ENCODE assay signal across 9 mouse cellular contexts in genomic region chr9:78844969-78845683, GRCm38 (mm10).
DNase-seq lines count a peak whose midpoint lies in the region; ATAC-seq and TF ChIP-seq lines count a peak whose summit lies in the region.
"Had no signal": no experiment of that assay in that cellular context is flagged by ENCODE, and none has a peak within 500 bp of the region (broad histone marks: within the 10 kb centered on the region; RNA-seq: fewer than 3 reads in every experiment).

No protein-coding gene starts in this region.

- no peaks in the 10 kb centered on the region for H3K9me3 ChIP-seq in lung, postnatal 0 days (ENCODE audit: low read length)

- no peak overlapping the region for H3K27ac ChIP-seq in lung, postnatal 0 days (ENCODE audit: low read length)
- H3K27ac ChIP-seq: layer of hippocampus, adult 2 months had no signal

- WGBS in lung, postnatal 0 days, result 15% methylated on average over 9 of the region's 9 CpGs

- H3K9ac ChIP-seq in lung, postnatal 0 days (replicated peaks; ENCODE audit: low read depth), result no peak overlapping the region

- H3K36me3 ChIP-seq in lung, postnatal 0 days (ENCODE audit: insufficient read depth, low read length), result no peaks in the 10 kb centered on the region

- no peaks in the 10 kb centered on the region for H3K4me1 ChIP-seq in lung, postnatal 0 days (ENCODE audit: insufficient read depth, low read depth, low read length)

- H3K4me3 ChIP-seq in lung, postnatal 0 days (ENCODE audit: low read depth, low read length), result no peak overlapping the region
- H3K4me3 ChIP-seq: layer of hippocampus, adult 2 months had no signal

- peak; percentile 57 for TF ChIP-seq EP300 in lung, postnatal 0 days (IDR thresholded peaks at IDR 0.05)

- H3K27me3 ChIP-seq in lung, postnatal 0 days (replicated peaks; ENCODE audit: insufficient read depth, low read length), result no peaks in the 10 kb centered on the region

- DNase-seq in gastrocnemius, postnatal 10 days, result peak; percentile 36
- no peak for DNase-seq in gastrocnemius, adult 8-10 months (ENCODE audit: low spot score in 2 of 2)
- peak; percentile 28 for DNase-seq in R1 (ENCODE audit: low read depth, low spot score)
- DNase-seq in heart, adult 9 months (ENCODE audit: low spot score in 2 of 2), result peak; percentile 3 to 61
- DNase-seq in lung, postnatal 0 days (ENCODE audit: low spot score), result peak; percentile 74
- DNase-seq in frontal cortex, postnatal 10 days (ENCODE audit: low spot score in 2 of 2), result no peak
- no peak for DNase-seq in layer of hippocampus, postnatal 14 days (ENCODE audit: low spot score in 2 of 2)

- ATAC-seq in lung, postnatal 0 days, result peak; percentile 81
- ATAC-seq in megakaryocyte progenitor cell, adult 5-6 weeks (replicated peaks; ENCODE audit: poor library complexity), result no peak

- TF ChIP-seq CTCF in lung, postnatal 0 days (IDR thresholded peaks at IDR 0.05), result no peak

- peak overlapping the region; percentile 33; the same call in 1 of the 2 replicates for H3K4me2 ChIP-seq in lung, postnatal 0 days (replicated peaks; ENCODE audit: low read depth, low read length)

Comparison
In these comparisons a context has a peak if more than half of its experiments do, and no peak if none do; other contexts are left out.
1. DNase-seq: peak in gastrocnemius, postnatal 10 days (single experiment), R1 (single experiment), heart, adult 9 months (2 of 2) and lung, postnatal 0 days (single experiment); none in gastrocnemius, adult 8-10 months (0 of 2), frontal cortex, postnatal 10 days (0 of 2) and layer of hippocampus, postnatal 14 days (0 of 2).